Mouse (Mus musculus) limb, embryonic 15.5 days (tissue): Measurements from ENCODE around the gene Ptprb. TPM values are rescaled to one million over a fixed set of nuclear protein-coding genes. Genes with fewer than 3 reads are reported as not detected.

Source experiments
- ATAC-seq: fragments of 200-750 bp; cut with Nextera tagmentation; 2 replicates; pipeline ENCODE4 v1.8.0; 2017; ENCODE audit warnings: low read depth, moderate TSS enrichment; ENCODE audit not compliant: insufficient number of reproducible peaks, low FRiP score, low TSS enrichment
- H3K27ac ChIP-seq: fragments of 300-500 bp; sonication (generic); 2 replicates; pipeline ENCODE4 v1.5.1; 2015; ENCODE audit warnings: moderate library complexity, mild to moderate bottlenecking, inconsistent platforms
- H3K27me3 ChIP-seq: fragments of 300-500 bp; sonication (generic); 2 replicates; pipeline ENCODE4 v1.6.1; 2015; ENCODE audit warnings: inconsistent platforms
- H3K36me3 ChIP-seq: fragments of 300-500 bp; sonication (generic); 2 replicates; pipeline ENCODE4 v1.6.1; 2015; ENCODE audit warnings: inconsistent platforms
- H3K4me1 ChIP-seq: fragments of 300-500 bp; sonication (generic); 2 replicates; pipeline ENCODE4 v1.6.1; 2015; ENCODE audit warnings: inconsistent platforms
- H3K4me2 ChIP-seq: fragments of 300-500 bp; sonication (generic); 2 replicates; pipeline ENCODE4 v1.6.1; 2015; ENCODE audit warnings: mild to moderate bottlenecking, inconsistent platforms
- H3K4me3 ChIP-seq: fragments of 300-500 bp; sonication (generic); 2 replicates; pipeline ENCODE4 v1.5.1; 2015; ENCODE audit warnings: mild to moderate bottlenecking, inconsistent platforms
- H3K9ac ChIP-seq: fragments of 300-500 bp; sonication (generic); 2 replicates; pipeline ENCODE4 v1.6.1; 2015; ENCODE audit warnings: inconsistent platforms
- H3K9me3 ChIP-seq: fragments of 300-500 bp; sonication (generic); 2 replicates; pipeline ENCODE4 v1.6.1; 2016; ENCODE audit warnings: inconsistent platforms
- WGBS: fragments of 180-500 bp; shearing (Covaris S2); methylation state at CpG from one replicate; pipeline ENCODE4 v1.1.7; 2015; 5-methylcytosine and 5-hydroxymethylcytosine counted together
- polyA plus RNA-seq: library from polyadenylated mRNA; unstranded; fragments of >200 nt; fragmentation: Nextera tagmentation; extraction: Ambion mirVana; gene quantifications from 2 replicates; pipeline ENCODE4 v1.2.1, GENCODE M21; 2015

The Ptprb gene
- polyA plus RNA-seq, result 3.8 and 4.5 TPM in 2 replicates

- Histone ChIP-seq H3K9ac (no peak within 1 kb of the TSS), H3K4me1 (no peaks in the 10 kb centered on the region), H3K36me3 (no peaks in the 10 kb centered on the region), H3K9me3 (no peaks in the 10 kb centered on the region), H3K4me2 (no peak within 1 kb of the TSS), H3K27me3 (no peaks in the 10 kb centered on the region; the same call in 1 of the 2 replicates), H3K27ac (no peak within 1 kb of the TSS), H3K4me3 (no peak within 1 kb of the TSS)
- ATAC-seq, result no peak
- 67% methylated on average over 7 of the region's 7 CpGs for WGBS
These were observed at the start of gene Ptprb for GRCm38 (mm10) chr10:116275280-116275679. Gene Ptprb, plus strand, starts transcription at chr10:116275523.

- Histone ChIP-seq H3K27ac (no peak overlapping the region), H3K27me3 (no peaks in the 10 kb centered on the region), H3K36me3 (no peaks in the 10 kb centered on the region), H3K9ac (no peak overlapping the region), H3K9me3 (no peaks in the 10 kb centered on the region), H3K4me2 (no peak overlapping the region), H3K4me3 (no peak overlapping the region), H3K4me1 (no peaks in the 10 kb centered on the region)
- ATAC-seq, result no peak
- WGBS, result 58% methylated on average over 5 of the region's 5 CpGs
These were observed 40.0 kb upstream of the Ptprb start for GRCm38 (mm10) chr10:116235299-116235698.

- Histone ChIP-seq H3K9me3 (no peaks in the 10 kb centered on the region), H3K27ac (no peak overlapping the region), H3K4me3 (no peak overlapping the region), H3K36me3 (no peaks in the 10 kb centered on the region), H3K27me3 (no peaks in the 10 kb centered on the region), H3K4me2 (no peak overlapping the region), H3K4me1 (no peaks in the 10 kb centered on the region), H3K9ac (no peak overlapping the region)
- WGBS, result 77% methylated on average over 7 of the region's 7 CpGs
- no peak for ATAC-seq
These were observed 33.1 kb upstream of the Ptprb start for GRCm38 (mm10) chr10:116242200-116242599.

- WGBS, result 52% methylated on average over 7 of the region's 7 CpGs
- Histone ChIP-seq H3K4me3 (no peak overlapping the region), H3K4me1 (no peaks in the 10 kb centered on the region), H3K9ac (no peak overlapping the region), H3K4me2 (no peak overlapping the region), H3K27me3 (no peaks in the 10 kb centered on the region), H3K27ac (no peak overlapping the region), H3K36me3 (no peaks in the 10 kb centered on the region), H3K9me3 (no peaks in the 10 kb centered on the region)
- ATAC-seq, result no peak
These were observed 31.9 kb upstream of the Ptprb start for GRCm38 (mm10) chr10:116243373-116243772.

- no peaks in the 10 kb centered on the region for H3K4me1 ChIP-seq
- WGBS, result 62% methylated on average over 2 of the region's 2 CpGs
- no peaks in the 10 kb centered on the region for H3K36me3 ChIP-seq
- H3K27me3 ChIP-seq, result no peaks in the 10 kb centered on the region
- H3K9me3 ChIP-seq, result no peaks in the 10 kb centered on the region
- no peak overlapping the region for H3K9ac ChIP-seq
- H3K4me2 ChIP-seq, result no peak overlapping the region
- no peak for ATAC-seq
- no peak overlapping the region for H3K4me3 ChIP-seq
- no peak overlapping the region for H3K27ac ChIP-seq
These were observed 29.7 kb upstream of the Ptprb start for GRCm38 (mm10) chr10:116245632-116246031.

- Histone ChIP-seq H3K4me3 (no peak overlapping the region), H3K9me3 (no peaks in the 10 kb centered on the region), H3K4me2 (no peak overlapping the region), H3K9ac (no peak overlapping the region), H3K27me3 (no peaks in the 10 kb centered on the region), H3K4me1 (no peaks in the 10 kb centered on the region), H3K27ac (no peak overlapping the region), H3K36me3 (no peaks in the 10 kb centered on the region)
- 88% methylated on average over 7 of the region's 7 CpGs for WGBS
- ATAC-seq, result no peak
These were observed 22.7 kb upstream of the Ptprb start for GRCm38 (mm10) chr10:116252668-116253067.

GRCm38 (mm10) chr10:116253972-116254371, 21.4 kb upstream of the Ptprb start:
- Histone ChIP-seq H3K36me3 (no peaks in the 10 kb centered on the region), H3K9ac (no peak overlapping the region), H3K4me1 (no peaks in the 10 kb centered on the region), H3K9me3 (no peaks in the 10 kb centered on the region), H3K4me2 (no peak overlapping the region), H3K4me3 (no peak overlapping the region), H3K27me3 (no peaks in the 10 kb centered on the region), H3K27ac (no peak overlapping the region)
- 45% methylated on average over 6 of the region's 6 CpGs for WGBS
- no peak for ATAC-seq

- H3K4me3 ChIP-seq, result no peak overlapping the region
- H3K27ac ChIP-seq, result no peak overlapping the region
- no peaks in the 10 kb centered on the region for H3K9me3 ChIP-seq
- H3K36me3 ChIP-seq, result no peaks in the 10 kb centered on the region
- H3K4me2 ChIP-seq, result no peak overlapping the region
- H3K9ac ChIP-seq, result no peak overlapping the region
- peaks cover 11% of the 10 kb centered on the region for H3K4me1 ChIP-seq
- WGBS, result 74% methylated on average over 4 of the region's 4 CpGs
- H3K27me3 ChIP-seq, result no peaks in the 10 kb centered on the region
- no peak for ATAC-seq
These were observed 16.0 kb upstream of the Ptprb start for GRCm38 (mm10) chr10:116259298-116259697.

- 57% methylated on average over 13 of the region's 13 CpGs for WGBS
- Histone ChIP-seq H3K4me1 (peaks cover 11% of the 10 kb centered on the region), H3K4me2 (no peak overlapping the region), H3K27ac (peak overlapping the region; percentile 59; the same call in 1 of the 2 replicates), H3K9ac (no peak overlapping the region), H3K36me3 (no peaks in the 10 kb centered on the region), H3K27me3 (no peaks in the 10 kb centered on the region), H3K4me3 (no peak overlapping the region), H3K9me3 (no peaks in the 10 kb centered on the region)
- ATAC-seq, result no peak
These were observed 14.5 kb upstream of the Ptprb start for GRCm38 (mm10) chr10:116260658-116261433.

GRCm38 (mm10) chr10:116261559-116261958, 13.8 kb upstream of the Ptprb start:
- no peak overlapping the region for H3K4me2 ChIP-seq
- H3K27ac ChIP-seq, result peak overlapping the region; percentile 27; the same call in 1 of the 2 replicates
- no peaks in the 10 kb centered on the region for H3K9me3 ChIP-seq
- WGBS, result 53% methylated on average over 5 of the region's 5 CpGs
- H3K4me3 ChIP-seq, result no peak overlapping the region
- H3K27me3 ChIP-seq, result no peaks in the 10 kb centered on the region
- no peaks in the 10 kb centered on the region for H3K36me3 ChIP-seq
- H3K4me1 ChIP-seq, result peaks cover 11% of the 10 kb centered on the region
- no peak overlapping the region for H3K9ac ChIP-seq
- ATAC-seq, result no peak

- no peak overlapping the region for H3K4me2 ChIP-seq
- H3K4me1 ChIP-seq, result peaks cover 11% of the 10 kb centered on the region
- no peak overlapping the region for H3K9ac ChIP-seq
- ATAC-seq, result no peak
- H3K27me3 ChIP-seq, result no peaks in the 10 kb centered on the region
- WGBS, result 77% methylated on average over 11 of the region's 11 CpGs
- H3K36me3 ChIP-seq, result no peaks in the 10 kb centered on the region
- no peak overlapping the region for H3K27ac ChIP-seq
- H3K9me3 ChIP-seq, result no peaks in the 10 kb centered on the region
- H3K4me3 ChIP-seq, result no peak overlapping the region
These were observed 10.8 kb upstream of the Ptprb start for GRCm38 (mm10) chr10:116264521-116264920.

GRCm38 (mm10) chr10:116266561-116267433, 8.5 kb upstream of the Ptprb start:
- H3K4me2 ChIP-seq, result no peak overlapping the region
- WGBS, result 71% methylated on average over 15 of the region's 15 CpGs
- H3K27ac ChIP-seq, result no peak overlapping the region
- no peaks in the 10 kb centered on the region for H3K27me3 ChIP-seq
- H3K4me1 ChIP-seq, result no peaks in the 10 kb centered on the region
- H3K9ac ChIP-seq, result no peak overlapping the region
- no peak for ATAC-seq
- no peaks in the 10 kb centered on the region for H3K9me3 ChIP-seq
- H3K4me3 ChIP-seq, result no peak overlapping the region
- H3K36me3 ChIP-seq, result no peaks in the 10 kb centered on the region
